ENCODE assay signal across 26 mouse cellular contexts in genomic region chr2:96723395-96723794, GRCm38 (mm10).
"Had no signal": no experiment of that assay in that cellular context is flagged by ENCODE, and none has a peak within 500 bp of the region (broad histone marks: within the 10 kb centered on the region; RNA-seq: fewer than 3 reads in every experiment).

No protein-coding gene starts in this region.

- H3K9me3 ChIP-seq: heart, embryonic 13.5 days; heart, embryonic 15.5 days; intestine, embryonic 15.5 days; limb, embryonic 13.5 days; limb, embryonic 15.5 days; liver, embryonic 12.5 days had no signal

- H3K4me1 ChIP-seq: heart, embryonic 13.5 days; heart, embryonic 15.5 days; intestine, embryonic 15.5 days; limb, embryonic 13.5 days; limb, embryonic 15.5 days; liver, embryonic 12.5 days had no signal

- H3K36me3 ChIP-seq: heart, embryonic 13.5 days; heart, embryonic 15.5 days; intestine, embryonic 15.5 days; limb, embryonic 13.5 days; limb, embryonic 15.5 days; liver, embryonic 12.5 days had no signal

- H3K4me3 ChIP-seq: heart, adult 2 months; heart, embryonic 13.5 days; heart, embryonic 15.5 days; intestine, embryonic 15.5 days; layer of hippocampus, adult 2 months; left cerebral cortex, adult 2 months; limb, embryonic 13.5 days; limb, embryonic 15.5 days; liver, embryonic 12.5 days had no signal

- H3K27me3 ChIP-seq: heart, embryonic 13.5 days; heart, embryonic 15.5 days; intestine, embryonic 15.5 days; limb, embryonic 13.5 days; limb, embryonic 15.5 days; liver, embryonic 12.5 days had no signal

- ATAC-seq: hindbrain, embryonic 16.5 days; inflammation-experienced regulatory T-cells, adult 6 months; intestine, embryonic 15.5 days; intestine, postnatal 0 days; liver, embryonic 12.5 days had no signal

- H3K9ac ChIP-seq: heart, embryonic 13.5 days; heart, embryonic 15.5 days; hindbrain, embryonic 14.5 days; intestine, embryonic 15.5 days; limb, embryonic 13.5 days; limb, embryonic 15.5 days; liver, embryonic 12.5 days; liver, embryonic 14.5 days had no signal

- DNase-seq: gastrocnemius, postnatal 14 days; gastrocnemius, postnatal 36 days; heart, adult 11 months; heart, adult 2 months; heart, postnatal 14 days; heart, postnatal 36 days; kidney, adult 18-20 months; kidney, adult 8-10 months; kidney, postnatal 10 days; kidney, postnatal 25 days; kidney, postnatal 4 days; left cerebral cortex, postnatal 4 days had no signal

- H3K4me2 ChIP-seq: heart, embryonic 11.5 days; heart, embryonic 13.5 days; heart, embryonic 15.5 days; hindbrain, embryonic 14.5 days; intestine, embryonic 15.5 days; limb, embryonic 13.5 days; limb, embryonic 15.5 days; liver, embryonic 12.5 days had no signal

- H3K27ac ChIP-seq: heart, adult 2 months; heart, embryonic 13.5 days; heart, embryonic 15.5 days; hindbrain, embryonic 14.5 days; intestine, embryonic 15.5 days; layer of hippocampus, adult 2 months; left cerebral cortex, adult 2 months; limb, embryonic 13.5 days; limb, embryonic 15.5 days; liver, embryonic 12.5 days; liver, embryonic 14.5 days had no signal
